Mouse (Mus musculus) liver, postnatal 0 days (tissue): Measurements from ENCODE around the gene Pdxk.

Experiments used
- CTCF ChIP-seq: sonication (generic); IDR thresholded peaks from 2 replicates; pipeline ENCODE4 v1.5.1; 2016; ENCODE audit warnings: antibody characterized with exemption, low read depth
- EP300 ChIP-seq: IDR thresholded peaks from 2 replicates; pipeline ENCODE4 v1.6.1; 2016; ENCODE audit warnings: antibody characterized with exemption, low read depth, mild to moderate bottlenecking

GRCm38 (mm10) chr10:78440812-78441211 lies 24.0 kb downstream of the Pdxk start:
- no peak for TF ChIP-seq EP300
- peak; percentile 74 for TF ChIP-seq CTCF
